Mouse (Mus musculus) hindbrain, embryonic 11.5 days (tissue): Measurements from ENCODE around the gene Prokr2. TPM values are rescaled to one million over a fixed set of nuclear protein-coding genes. Genes with fewer than 3 reads are reported as not detected.

ENCODE experiments used
- ATAC-seq: fragments of 200-750 bp; cut with Nextera tagmentation; 2 replicates; pipeline ENCODE4 v1.8.0; 2017; ENCODE audit warnings: mild to moderate bottlenecking, moderate TSS enrichment, moderate library complexity; ENCODE audit not compliant: low FRiP score
- DNase-seq: peaks from one replicate; pipeline ENCODE4 v3.0.0-alpha.2; 2015; ENCODE audit warnings: low spot score
- H3K27ac ChIP-seq: fragments of 300-500 bp; sonication (generic); 2 replicates; pipeline ENCODE4 v1.5.1; 2014; ENCODE audit warnings: mild to moderate bottlenecking, low read depth, low read length
- H3K27me3 ChIP-seq: fragments of 300-500 bp; sonication (generic); 2 replicates; pipeline ENCODE4 v1.6.1; 2014; ENCODE audit warnings: mild to moderate bottlenecking, low read length, moderate library complexity, mixed read lengths; ENCODE audit not compliant: control insufficient read depth, insufficient read depth
- H3K36me3 ChIP-seq: fragments of 300-500 bp; sonication (generic); 2 replicates; pipeline ENCODE4 v1.6.1; 2014; ENCODE audit warnings: mild to moderate bottlenecking, low read length, moderate library complexity, mixed read lengths; ENCODE audit not compliant: control insufficient read depth, insufficient read depth
- H3K4me1 ChIP-seq: fragments of 300-500 bp; sonication (generic); replicated peaks from 2 replicates; pipeline ENCODE4 v1.6.1; 2014; ENCODE audit warnings: low read length, mixed read lengths; ENCODE audit not compliant: control insufficient read depth, insufficient read depth
- H3K4me2 ChIP-seq: fragments of 300-500 bp; sonication (generic); replicated peaks from 2 replicates; pipeline ENCODE4 v1.6.1; 2014; ENCODE audit warnings: mild to moderate bottlenecking, low read depth, low read length
- H3K4me3 ChIP-seq: fragments of 300-500 bp; sonication (generic); 2 replicates; pipeline ENCODE4 v1.5.1; 2014; ENCODE audit warnings: low read depth, low read length
- H3K9ac ChIP-seq: fragments of 300-500 bp; sonication (generic); 2 replicates; pipeline ENCODE4 v1.6.1; 2014; ENCODE audit warnings: low read depth, low read length
- H3K9me3 ChIP-seq: fragments of 300-500 bp; sonication (generic); 2 replicates; pipeline ENCODE4 v1.6.1; 2016; ENCODE audit warnings: low read length; ENCODE audit not compliant: control insufficient read depth
- WGBS: fragments of 180-500 bp; shearing (Covaris S2); extraction: QIAGEN DNeasy Blood & Tissue Kit; methylation state at CpG from one replicate; pipeline ENCODE4 v1.1.7; 2014; 5-methylcytosine and 5-hydroxymethylcytosine counted together
- polyA plus RNA-seq: library from polyadenylated mRNA; unstranded; fragments of >200 nt; fragmentation: Nextera tagmentation; extraction: Ambion mirVana; gene quantifications from 2 replicates; pipeline ENCODE4 v1.2.1, GENCODE M21; 2014

The Prokr2 gene
- polyA plus RNA-seq, 1 experiment from 2014 or later: 0.45 TPM

DNA sequence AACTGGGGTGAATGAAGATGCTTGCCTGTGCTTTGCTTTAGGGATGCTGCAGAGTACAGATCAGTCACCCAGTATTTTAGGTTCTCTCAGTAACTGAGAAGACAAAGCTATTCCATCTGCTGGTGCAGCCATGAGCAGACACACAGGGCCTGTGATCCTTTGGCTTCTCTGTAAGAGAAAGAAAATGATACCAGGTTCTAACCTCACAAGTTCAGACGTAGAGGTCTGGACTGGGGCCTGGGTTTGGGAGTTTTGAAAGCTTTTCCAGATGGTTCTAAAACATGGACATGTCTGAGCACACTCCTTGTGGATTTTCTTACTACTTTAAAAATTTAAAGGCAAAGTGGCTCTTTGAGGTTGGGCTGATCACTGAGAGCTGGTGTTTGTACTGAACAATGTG, 10.5 kb upstream of the Prokr2 start:
- no peak overlapping the region for H3K4me3 ChIP-seq
- no peak overlapping the region for H3K9ac ChIP-seq
- H3K27ac ChIP-seq: no peak overlapping the region
- no peak overlapping the region for H3K4me2 ChIP-seq
- H3K9me3 ChIP-seq: no peaks in the 10 kb centered on the region; the same call in 1 of the 2 replicates
- WGBS: 70% methylated on average over 1 of the region's 1 CpGs
- DNase-seq (no peak), ATAC-seq (no peak)
- no peaks in the 10 kb centered on the region for H3K4me1 ChIP-seq
- H3K36me3 ChIP-seq: no peaks in the 10 kb centered on the region
- no peaks in the 10 kb centered on the region for H3K27me3 ChIP-seq

GRCm38 (mm10) chr2:132390607-132391160, 5.4 kb upstream of the Prokr2 start:
- H3K4me1 ChIP-seq: no peaks in the 10 kb centered on the region
- H3K4me2 ChIP-seq: no peak overlapping the region
- no peaks in the 10 kb centered on the region for H3K36me3 ChIP-seq
- H3K27me3 ChIP-seq: no peaks in the 10 kb centered on the region; the same call in 1 of the 2 replicates
- no peak overlapping the region for H3K4me3 ChIP-seq
- H3K27ac ChIP-seq: no peak overlapping the region
- DNase-seq (no peak), ATAC-seq (no peak)
- 89% methylated on average over 8 of the region's 8 CpGs for WGBS
- H3K9me3 ChIP-seq: no peaks in the 10 kb centered on the region
- no peak overlapping the region for H3K9ac ChIP-seq

DNA sequence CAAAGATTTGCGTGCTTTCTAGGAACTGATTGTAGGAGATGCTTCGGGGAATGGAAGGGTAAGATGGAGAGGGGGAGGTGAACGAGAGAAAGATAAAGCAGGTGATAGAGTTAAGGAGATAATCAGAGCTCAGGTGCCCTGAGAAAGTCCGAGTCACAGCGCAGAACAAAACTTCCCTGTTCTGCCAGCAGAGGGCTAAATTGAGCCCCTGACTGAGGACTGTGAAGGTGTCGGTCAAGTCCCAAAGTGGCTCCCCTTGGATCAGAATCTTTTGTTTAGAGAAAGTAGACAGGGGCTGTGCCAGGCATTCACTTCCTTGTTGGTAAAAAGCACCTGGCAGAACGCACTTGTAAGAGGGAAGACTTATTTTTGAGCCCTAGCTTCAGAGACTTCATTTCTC, 4.3 kb upstream of the Prokr2 start:
- Histone ChIP-seq H3K4me1 (no peaks in the 10 kb centered on the region), H3K9me3 (no peaks in the 10 kb centered on the region), H3K9ac (no peak overlapping the region), H3K27me3 (peaks cover 2% of the 10 kb centered on the region; the same call in 1 of the 2 replicates), H3K4me3 (no peak overlapping the region), H3K4me2 (no peak overlapping the region), H3K27ac (no peak overlapping the region), H3K36me3 (no peaks in the 10 kb centered on the region)
- WGBS: 26% methylated on average over 7 of the region's 7 CpGs
- DNase-seq: peak; percentile 66
- ATAC-seq: no peak

DNA sequence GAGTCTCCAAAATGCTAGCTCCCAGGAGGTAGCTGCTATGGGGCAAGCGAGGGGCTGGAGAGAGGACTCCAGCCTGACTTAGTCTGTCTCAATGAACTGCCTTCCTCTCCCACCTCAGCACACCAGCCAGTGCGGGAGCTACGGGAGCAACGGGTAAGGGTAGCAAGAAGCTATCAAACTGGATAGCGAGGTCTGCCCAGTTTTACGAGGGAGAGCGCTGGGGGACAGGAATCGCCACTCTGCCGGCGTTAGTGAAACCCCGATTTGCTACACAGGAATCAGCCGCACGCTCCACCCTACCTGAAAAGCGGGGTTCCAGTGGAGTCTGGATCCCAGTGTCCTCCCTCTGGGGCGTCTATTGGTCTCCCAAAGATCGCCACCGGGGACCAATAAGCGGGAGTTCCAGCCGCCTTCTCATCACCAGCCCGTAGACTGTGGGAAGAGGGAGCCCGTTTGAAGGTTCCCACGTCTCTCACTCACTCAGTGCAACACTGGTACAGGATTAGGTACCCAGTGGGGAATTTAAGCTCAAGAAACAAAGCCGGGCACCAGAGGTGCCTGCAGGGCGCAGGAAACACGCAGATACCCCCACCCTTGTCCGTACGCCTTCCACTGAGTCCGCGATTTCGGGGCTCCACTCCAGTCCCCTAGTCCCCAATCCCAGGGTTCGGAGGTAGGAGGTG, 595 bp downstream of the Prokr2 start:
- Histone ChIP-seq H3K9ac (peak overlapping the region; percentile 36), H3K9me3 (no peaks in the 10 kb centered on the region), H3K36me3 (no peaks in the 10 kb centered on the region), H3K4me3 (peak overlapping the region; percentile 51), H3K27me3 (peaks cover 10% of the 10 kb centered on the region), H3K4me2 (peak overlapping the region; percentile 96), H3K27ac (no peak overlapping the region), H3K4me1 (0 out of 2 replicates have a peak, but pooled peaks cover 2% of the 10 kb centered on the region)
- DNase-seq: peak; percentile 63
- peak; percentile 57 for ATAC-seq
- WGBS: 0% methylated on average over 31 of the region's 31 CpGs

GRCm38 (mm10) chr2:132382308-132382707, 2.9 kb downstream of the Prokr2 start:
- DNase-seq (no peak), ATAC-seq (no peak)
- 82% methylated on average over 2 of the region's 2 CpGs for WGBS

GRCm38 (mm10) chr2:132379690-132380089, 5.6 kb downstream of the Prokr2 start:
- Histone ChIP-seq H3K4me2 (no peak overlapping the region), H3K4me3 (no peak overlapping the region), H3K36me3 (no peaks in the 10 kb centered on the region), H3K9me3 (no peaks in the 10 kb centered on the region), H3K27me3 (peaks cover 9% of the 10 kb centered on the region), H3K4me1 (0 out of 2 replicates have a peak, but pooled peaks cover 2% of the 10 kb centered on the region), H3K9ac (no peak overlapping the region), H3K27ac (no peak overlapping the region)
- DNase-seq (no peak), ATAC-seq (no peak)
- 74% methylated on average over 4 of the region's 4 CpGs for WGBS

More at GRCm38 (mm10) chr2:132382308-132382707, 2.9 kb downstream of the Prokr2 start:
- no peak overlapping the region for H3K9ac ChIP-seq
- H3K4me3 ChIP-seq: no peak overlapping the region
- H3K27ac ChIP-seq: no peak overlapping the region
- 0 out of 2 replicates have a peak, but pooled peaks cover 2% of the 10 kb centered on the region for H3K4me1 ChIP-seq
- H3K36me3 ChIP-seq: no peaks in the 10 kb centered on the region
- H3K27me3 ChIP-seq: peaks cover 10% of the 10 kb centered on the region
- H3K4me2 ChIP-seq: no peak overlapping the region
- no peaks in the 10 kb centered on the region for H3K9me3 ChIP-seq

- DNase-seq (no peak), ATAC-seq (no peak)
- Histone ChIP-seq H3K27ac (no peak overlapping the region), H3K4me1 (no peaks in the 10 kb centered on the region), H3K9me3 (no peaks in the 10 kb centered on the region), H3K4me3 (no peak overlapping the region), H3K36me3 (no peaks in the 10 kb centered on the region), H3K9ac (no peak overlapping the region), H3K27me3 (peaks cover 5% of the 10 kb centered on the region; the same call in 1 of the 2 replicates), H3K4me2 (no peak overlapping the region)
- WGBS: 73% methylated on average over 10 of the region's 10 CpGs
Observed at GRCm38 (mm10) chr2:132378602-132379150, 6.6 kb downstream of the Prokr2 start.

- Histone ChIP-seq H3K9me3 (no peaks in the 10 kb centered on the region), H3K4me2 (no peak overlapping the region)
- 76% methylated on average over 2 of the region's 2 CpGs for WGBS
Observed at GRCm38 (mm10) chr2:132377436-132377835, 7.8 kb downstream of the Prokr2 start.

DNA sequence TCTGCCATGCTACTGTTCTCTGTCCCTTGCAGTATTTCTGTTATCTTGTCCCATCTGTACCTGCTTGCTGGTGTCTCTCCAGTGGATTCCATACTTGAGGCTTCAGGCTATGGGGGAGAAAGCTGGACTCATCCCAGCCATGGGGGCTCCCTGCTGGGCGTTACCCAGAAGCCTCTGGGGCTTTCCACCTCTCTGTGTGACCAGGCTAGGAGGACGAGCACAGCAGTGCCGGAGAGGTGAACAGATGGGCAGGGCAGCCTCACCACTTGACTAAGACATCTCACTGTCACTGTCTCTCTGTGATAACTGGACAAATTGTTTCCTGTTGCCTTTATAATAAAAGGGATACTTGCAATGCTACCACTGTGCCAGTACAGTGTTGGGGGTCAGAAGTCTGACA, 9.5 kb downstream of the Prokr2 start:
- WGBS: 73% methylated on average over 3 of the region's 3 CpGs
- Histone ChIP-seq H3K36me3 (no peaks in the 10 kb centered on the region), H3K9me3 (no peaks in the 10 kb centered on the region), H3K4me1 (no peaks in the 10 kb centered on the region), H3K27ac (no peak overlapping the region), H3K9ac (no peak overlapping the region), H3K4me2 (no peak overlapping the region), H3K27me3 (no peaks in the 10 kb centered on the region), H3K4me3 (no peak overlapping the region)
- DNase-seq (no peak), ATAC-seq (no peak)

More at GRCm38 (mm10) chr2:132377436-132377835, 7.8 kb downstream of the Prokr2 start:
- no peak overlapping the region for H3K27ac ChIP-seq
- no peaks in the 10 kb centered on the region for H3K36me3 ChIP-seq
- H3K4me1 ChIP-seq: no peaks in the 10 kb centered on the region
- DNase-seq (no peak), ATAC-seq (no peak)
- no peak overlapping the region for H3K9ac ChIP-seq
- H3K27me3 ChIP-seq: no peaks in the 10 kb centered on the region
- H3K4me3 ChIP-seq: no peak overlapping the region
